Mouse (Mus musculus) inflammation-experienced regulatory T-cells (primary cell): ENCODE data around the gene Kdm1b. TPM values are rescaled to one million over a fixed set of nuclear protein-coding genes. Genes with fewer than 3 reads are reported as not detected.

Experiments
- polyA plus RNA-seq, 2 experiments: library from polyadenylated mRNA; unstranded; fragments of 100-300 nt; shearing (Covaris generic); gene quantifications; one replicate each; pipeline ENCODE4 v1.2.1; 2017

The Kdm1b gene
- polyA plus RNA-seq = 10 to 100 TPM; 22.5 to 42.4 TPM

DNA sequence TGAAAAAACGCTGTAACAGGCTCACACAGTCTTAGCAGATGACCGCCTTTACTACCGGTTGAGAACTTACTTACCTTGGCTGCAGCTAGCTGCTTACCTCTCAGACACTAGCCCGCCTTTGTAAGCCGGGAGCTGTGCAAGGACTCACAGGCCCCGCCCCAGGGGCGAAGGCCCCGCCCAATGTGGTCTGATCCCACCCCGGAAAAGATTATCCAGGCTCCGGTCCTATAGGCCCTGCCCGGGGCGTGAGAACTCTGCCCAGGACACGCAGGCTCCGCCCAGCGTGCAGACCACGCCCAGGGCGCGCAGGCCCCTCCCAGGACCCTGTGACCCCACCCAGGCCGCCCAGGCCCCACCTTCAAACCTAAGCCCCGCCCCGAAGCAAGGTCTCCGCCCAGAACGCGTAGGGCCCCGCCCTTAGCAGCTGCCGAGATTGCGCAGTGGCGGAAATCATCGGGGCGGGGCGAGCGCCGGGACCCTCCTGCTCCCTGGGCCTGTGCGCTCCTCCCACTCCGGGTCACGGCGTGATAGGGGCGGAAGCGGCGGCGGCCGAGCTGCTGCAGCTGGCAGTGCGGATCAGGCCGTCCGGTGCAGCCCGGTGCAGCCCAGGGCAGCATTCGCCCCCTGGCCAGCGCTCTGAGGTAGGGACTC is at the start of gene Kdm1b:
TSS of gene Kdm1b (plus strand) at position 470 of the 651 bp plus-strand sequence.

DNA sequence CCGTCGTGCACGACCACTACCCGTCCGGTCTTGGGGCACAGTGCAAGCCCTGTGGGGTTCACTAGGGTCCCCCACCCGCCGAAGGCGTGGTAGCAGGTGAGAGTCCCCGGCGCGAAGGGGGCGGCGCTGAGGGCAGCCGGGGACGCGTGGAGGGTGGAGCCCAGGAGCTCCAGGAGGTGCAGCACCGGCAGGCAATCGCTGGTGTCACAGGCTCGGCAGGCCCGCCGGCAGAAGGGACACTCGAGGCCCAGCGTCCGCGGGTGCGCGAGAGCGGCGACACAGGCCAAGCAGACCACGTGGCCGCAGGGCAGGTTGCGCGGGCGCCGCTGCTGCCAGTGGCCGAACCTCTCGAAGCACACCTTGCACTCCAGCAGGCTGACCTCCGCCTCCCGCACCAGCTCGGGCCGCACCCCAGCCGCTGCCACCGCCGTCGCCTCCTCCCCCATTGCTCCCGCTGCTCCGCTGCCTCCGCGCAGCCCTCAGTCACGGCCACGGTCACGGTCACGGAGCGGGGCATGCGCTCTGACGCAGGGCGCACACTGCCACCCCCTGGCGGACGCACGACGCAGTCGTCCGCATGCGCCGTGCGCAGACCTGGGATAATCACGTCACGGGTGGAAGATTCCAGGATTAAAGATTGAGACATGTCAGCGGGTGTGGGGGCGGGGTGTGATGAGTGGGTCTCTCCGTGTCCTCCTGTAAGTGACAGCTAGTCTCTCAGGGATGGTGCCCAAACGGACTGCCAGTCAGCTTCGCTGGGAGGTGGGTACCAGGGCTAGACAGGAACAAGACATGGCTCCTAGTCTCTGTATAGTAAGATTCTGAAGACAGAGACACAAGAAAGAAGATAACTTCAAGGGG is 28.7 kb upstream of the Kdm1b start, which contains the start of gene Nhlrc1:
TSS of gene Nhlrc1 (minus strand) at position 517 of the 861 bp plus-strand sequence.

GRCm38 (mm10) chr13:47044617-47044947 is 1.3 kb downstream of the Kdm1b start, which contains the start of gene Tpmt:
TSS of gene Tpmt (minus strand) at chr13:47044737.

GRCm38 (mm10) chr13:47105711-47106579 is 62.6 kb downstream of the Kdm1b start, which contains the start of gene Dek:
TSS of gene Dek (minus strand) at chr13:47106201.

GRCm38 (mm10) chr13:47122537-47123430 is 79.5 kb downstream of the Kdm1b start, which contains the start of gene Rnf144b:
TSS of gene Rnf144b (plus strand) at chr13:47122656.

Other genes with a start within 250 kb of the Kdm1b start
- 10 to 100 TPM; 18.9 to 32.2 TPM for gene Kif13a, start 113.6 kb upstream of the Kdm1b start, polyA plus RNA-seq
- 1 to 10 TPM; 1.1 to 1.4 TPM for gene Nhlrc1, start 28.6 kb upstream of the Kdm1b start, polyA plus RNA-seq
- 10 to 100 TPM in 1 of 2 experiments, 1 to 10 TPM in 1; 4.9 to 12.1 TPM for gene Tpmt, start 1.2 kb downstream of the Kdm1b start, polyA plus RNA-seq
- gene Dek, start 62.7 kb downstream of the Kdm1b start, polyA plus RNA-seq = 100 to 1,000 TPM; 158 to 159 TPM
- gene Rnf144b, start 79.2 kb downstream of the Kdm1b start, polyA plus RNA-seq = 1 to 10 TPM in 1 of 2 experiments, under 1 TPM in 1; 0.04 to 1.0 TPM